In genomic region chr13:101506696-101507095, GRCm38 (mm10) we compare ENCODE assay signal across 25 mouse cellular contexts.
"Had no signal": no experiment of that assay in that cellular context is flagged by ENCODE, and none has a peak within 500 bp of the region (broad histone marks: within the 10 kb centered on the region; RNA-seq: fewer than 3 reads in every experiment).

No protein-coding gene starts in this region.

- H3K9me3 ChIP-seq: heart, embryonic 10.5 days; heart, embryonic 12.5 days; hindbrain, embryonic 10.5 days; hindbrain, embryonic 12.5 days; intestine, embryonic 15.5 days; limb, embryonic 10.5 days; limb, embryonic 12.5 days; liver, embryonic 13.5 days; liver, embryonic 15.5 days had no signal

- DNase-seq: gastrocnemius, postnatal 14 days; gastrocnemius, postnatal 36 days; heart, adult 18-20 months; heart, postnatal 10 days; heart, postnatal 4 days; kidney, adult 18-20 months; kidney, adult 8-10 months; kidney, postnatal 14 days; kidney, postnatal 36 days; liver; liver, embryonic 13.5 days had no signal

- H3K9ac ChIP-seq: heart, embryonic 12.5 days; hindbrain, embryonic 12.5 days; hindbrain, embryonic 14.5 days; intestine, embryonic 15.5 days; limb, embryonic 12.5 days; liver, embryonic 13.5 days; liver, embryonic 15.5 days had no signal

- ATAC-seq: hindbrain, embryonic 16.5 days; inflammation-experienced regulatory T-cells, adult 6 months; intestine, embryonic 15.5 days; intestine, postnatal 0 days had no signal

- H3K27ac ChIP-seq: heart, embryonic 10.5 days; hindbrain, embryonic 10.5 days; hindbrain, embryonic 12.5 days; hindbrain, embryonic 14.5 days; intestine, embryonic 15.5 days; kidney, postnatal 0 days; limb, embryonic 10.5 days; limb, embryonic 12.5 days; liver, embryonic 13.5 days; liver, embryonic 15.5 days had no signal

- H3K4me1 ChIP-seq: heart, embryonic 10.5 days; heart, embryonic 12.5 days; hindbrain, embryonic 10.5 days; hindbrain, embryonic 12.5 days; intestine, embryonic 15.5 days; limb, embryonic 10.5 days; limb, embryonic 12.5 days had no signal

- H3K27me3 ChIP-seq: heart, embryonic 12.5 days; hindbrain, embryonic 12.5 days; intestine, embryonic 15.5 days; limb, embryonic 12.5 days had no signal

- H3K4me3 ChIP-seq: heart, embryonic 10.5 days; heart, embryonic 12.5 days; hindbrain, embryonic 10.5 days; hindbrain, embryonic 12.5 days; intestine, embryonic 15.5 days; limb, embryonic 10.5 days; limb, embryonic 12.5 days; liver, embryonic 13.5 days; liver, embryonic 15.5 days had no signal

- H3K4me2 ChIP-seq: heart, embryonic 12.5 days; hindbrain, embryonic 12.5 days; hindbrain, embryonic 14.5 days; intestine, embryonic 15.5 days; limb, embryonic 12.5 days; liver, embryonic 11.5 days; liver, embryonic 13.5 days; liver, embryonic 15.5 days had no signal

- H3K36me3 ChIP-seq: heart, embryonic 10.5 days; heart, embryonic 12.5 days; hindbrain, embryonic 10.5 days; hindbrain, embryonic 12.5 days; intestine, embryonic 15.5 days; limb, embryonic 10.5 days; limb, embryonic 12.5 days; liver, embryonic 13.5 days; liver, embryonic 15.5 days had no signal
